Mouse (Mus musculus) mouse embryonic stem cell (cell line): Measurements from ENCODE around the gene Gga1.

Source experiments
- in situ Hi-C, 2 experiments: fragments of 300-500 bp; cut with MboI; formaldehyde crosslinking; loops; 1 replicate in 1 of 2; 3 replicates in 1 of 2; pipeline ENCODE4 v1.14.3; 2019 to 2020; ENCODE audit warnings: low sequenced_read_pairs in 2 of 2, low pct_unique_long_range_greater_than_20kb in 1 of 2, mixed read lengths in 1 of 2; ENCODE audit not compliant: unreplicated experiment in 1 of 2

The Gga1 gene

DNA sequence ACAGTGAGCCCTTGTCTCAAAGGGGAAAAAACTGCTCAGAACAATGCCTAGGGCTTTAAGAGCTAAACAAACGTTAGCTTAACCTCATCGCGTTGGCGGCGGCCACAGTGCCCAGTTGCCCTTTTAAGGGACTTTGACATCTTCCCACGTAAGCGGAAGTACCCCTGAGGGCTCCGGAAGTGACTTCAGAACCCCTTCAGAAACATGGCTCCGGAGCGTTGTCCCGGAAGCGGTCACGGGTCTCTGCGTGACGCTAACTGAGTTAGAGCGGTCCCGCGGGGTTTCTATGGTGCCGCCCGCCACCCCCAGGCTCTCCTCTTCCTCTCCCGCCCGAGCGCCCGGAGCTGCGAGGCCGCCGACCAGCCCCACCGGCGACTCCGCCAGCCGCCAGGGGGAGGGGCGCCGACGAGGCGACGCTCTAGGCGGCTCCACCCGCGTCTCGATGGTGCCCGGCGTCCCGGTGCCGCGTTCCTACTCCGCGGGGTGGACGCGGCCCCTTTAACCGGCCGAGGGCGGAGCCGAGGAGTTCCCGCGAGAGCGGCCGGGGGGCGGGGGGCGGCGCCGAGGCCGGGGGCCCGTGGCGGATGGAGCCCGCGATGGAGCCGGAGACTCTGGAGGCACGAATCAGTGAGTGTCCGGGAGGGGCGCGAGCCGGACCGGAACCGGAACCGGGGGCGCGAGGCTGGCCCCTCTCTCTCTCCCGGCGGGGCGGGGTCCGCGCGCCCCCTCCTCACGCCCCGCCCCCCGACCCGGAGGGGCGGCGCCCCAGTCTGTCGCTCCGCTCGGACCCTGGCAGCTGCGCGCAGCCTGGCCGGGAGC lies at the start of gene Gga1:
Gene Gga1, plus strand, starts transcription at position 200 of the 819 bp plus-strand sequence.
- in situ Hi-C loops: no loop called here

- in situ Hi-C loops: no loop called here
Observed at GRCm38 (mm10) chr15:78828315-78828714, 48.7 kb upstream of the Gga1 start.

DNA sequence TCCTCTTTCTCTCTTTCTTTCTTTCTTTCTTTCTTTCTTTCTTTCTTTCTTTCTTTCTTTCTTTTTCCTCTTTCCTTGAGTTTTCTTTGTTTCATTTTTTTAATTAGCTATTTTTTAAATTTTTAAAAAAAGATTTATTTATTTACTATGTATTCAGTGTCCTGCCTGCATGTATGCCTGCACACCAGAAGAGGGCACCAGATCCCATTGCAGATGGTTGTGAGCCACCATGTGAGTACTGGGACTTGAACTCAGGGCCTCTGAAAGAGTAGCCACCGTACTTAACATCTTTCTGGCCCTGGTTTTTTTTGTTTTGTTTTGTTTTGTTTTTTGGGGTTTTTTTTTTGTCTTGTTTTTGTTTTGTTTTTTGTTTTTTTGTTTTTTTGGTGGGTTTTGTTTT lies 47.4 kb upstream of the Gga1 start:
- in situ Hi-C loops: no loop called here

- in situ Hi-C loops: no loop called here
Observed at GRCm38 (mm10) chr15:78830742-78831719, 46.0 kb upstream of the Gga1 start.

- in situ Hi-C loops: no loop called here
Observed at GRCm38 (mm10) chr15:78831720-78832657, 45.0 kb upstream of the Gga1 start.

DNA sequence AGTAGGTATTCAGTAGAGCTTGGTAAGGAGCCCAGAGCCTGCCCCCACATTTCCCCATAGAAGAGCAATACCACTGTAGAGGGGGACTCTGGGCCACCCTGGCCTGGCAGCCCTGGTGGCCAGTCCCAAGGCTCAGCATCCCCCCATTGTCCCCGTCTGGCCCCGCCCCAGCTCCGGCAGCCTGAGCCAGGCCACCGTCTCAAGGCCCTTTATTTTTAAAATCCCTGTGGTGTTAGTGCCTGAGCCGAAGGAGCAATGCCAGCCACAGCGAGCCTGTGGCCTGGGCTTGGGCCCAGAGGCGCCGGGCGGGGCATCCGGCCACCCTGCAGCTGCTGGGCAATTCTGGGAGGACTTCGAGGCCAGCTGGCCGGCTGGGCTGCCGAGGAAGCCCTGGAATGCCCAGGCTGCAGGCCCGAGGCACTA lies 44.3 kb upstream of the Gga1 start:
- in situ Hi-C loops: no loop called here

- in situ Hi-C loops: no loop called here
Observed at GRCm38 (mm10) chr15:78833582-78833981, 43.4 kb upstream of the Gga1 start.

DNA sequence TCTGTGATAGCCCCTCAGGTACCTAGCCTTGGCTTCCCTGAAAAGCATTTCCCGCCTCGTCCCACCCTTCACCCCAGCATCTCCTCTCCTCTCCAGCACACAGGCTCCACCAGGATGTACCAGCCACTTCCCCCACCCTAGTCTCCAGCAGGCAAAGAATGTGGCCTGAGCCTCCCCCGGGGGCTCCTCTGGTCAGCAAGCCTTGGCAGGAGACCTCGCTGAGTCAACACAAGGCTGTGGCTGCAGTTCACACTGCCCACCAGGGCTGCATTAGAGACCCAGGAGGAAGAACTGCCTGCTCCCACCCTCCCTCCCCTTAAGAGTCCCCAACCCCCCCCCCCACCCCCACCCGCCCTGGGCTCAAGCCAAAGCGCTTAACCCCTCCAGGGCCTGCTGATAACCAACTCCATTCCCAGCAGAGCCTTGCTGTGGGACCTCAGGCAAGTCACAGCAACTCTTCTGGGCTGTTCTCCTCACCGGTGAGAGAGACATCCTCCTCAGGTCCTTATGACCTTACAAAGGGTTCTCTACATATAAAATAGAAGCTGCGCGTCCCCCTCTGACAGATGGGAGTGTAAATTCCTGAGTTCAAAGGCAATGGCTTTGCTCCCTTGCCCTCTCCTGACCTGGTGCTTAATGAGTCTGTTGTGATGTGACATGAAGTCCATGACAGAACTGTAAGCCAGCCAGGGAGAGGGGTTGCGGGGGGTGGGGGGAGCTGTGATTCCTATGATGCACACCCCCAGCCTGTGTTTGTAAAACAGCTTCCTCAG lies 42.6 kb upstream of the Gga1 start:
- in situ Hi-C loops: no loop called here

GRCm38 (mm10) chr15:78835200-78836085 lies 41.5 kb upstream of the Gga1 start:
- in situ Hi-C loops: no loop called here

- in situ Hi-C loops: no loop called here
Observed at GRCm38 (mm10) chr15:78836086-78836621, 40.8 kb upstream of the Gga1 start.

DNA sequence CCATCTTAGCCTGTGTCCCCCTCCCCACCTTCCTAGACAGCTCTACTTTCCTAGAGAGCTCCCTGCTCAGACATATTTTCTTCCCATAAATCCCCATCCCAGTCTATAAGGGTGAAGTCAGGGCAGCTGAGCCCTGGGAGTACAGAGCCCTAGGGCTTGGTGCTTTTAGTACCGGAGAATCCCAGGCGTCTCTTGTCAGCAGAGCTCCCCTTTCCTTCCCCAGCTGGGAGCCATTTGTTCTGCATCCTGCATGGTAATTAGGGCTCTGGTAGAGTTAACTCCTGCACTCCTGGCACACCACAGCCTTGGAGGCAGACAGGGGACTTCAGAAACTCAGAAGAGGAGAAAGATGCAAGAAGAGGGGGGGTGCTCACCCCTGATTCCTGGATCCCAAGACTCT lies 37.2 kb upstream of the Gga1 start:
- in situ Hi-C loops: no loop called here

- in situ Hi-C loops: no loop called here
Observed at GRCm38 (mm10) chr15:78840241-78840640, 36.7 kb upstream of the Gga1 start.

- in situ Hi-C loops: no loop called here
Observed at GRCm38 (mm10) chr15:78840751-78841150, 36.2 kb upstream of the Gga1 start.

- in situ Hi-C loops: no loop called here
Observed at GRCm38 (mm10) chr15:78841161-78841790, 35.7 kb upstream of the Gga1 start.

DNA sequence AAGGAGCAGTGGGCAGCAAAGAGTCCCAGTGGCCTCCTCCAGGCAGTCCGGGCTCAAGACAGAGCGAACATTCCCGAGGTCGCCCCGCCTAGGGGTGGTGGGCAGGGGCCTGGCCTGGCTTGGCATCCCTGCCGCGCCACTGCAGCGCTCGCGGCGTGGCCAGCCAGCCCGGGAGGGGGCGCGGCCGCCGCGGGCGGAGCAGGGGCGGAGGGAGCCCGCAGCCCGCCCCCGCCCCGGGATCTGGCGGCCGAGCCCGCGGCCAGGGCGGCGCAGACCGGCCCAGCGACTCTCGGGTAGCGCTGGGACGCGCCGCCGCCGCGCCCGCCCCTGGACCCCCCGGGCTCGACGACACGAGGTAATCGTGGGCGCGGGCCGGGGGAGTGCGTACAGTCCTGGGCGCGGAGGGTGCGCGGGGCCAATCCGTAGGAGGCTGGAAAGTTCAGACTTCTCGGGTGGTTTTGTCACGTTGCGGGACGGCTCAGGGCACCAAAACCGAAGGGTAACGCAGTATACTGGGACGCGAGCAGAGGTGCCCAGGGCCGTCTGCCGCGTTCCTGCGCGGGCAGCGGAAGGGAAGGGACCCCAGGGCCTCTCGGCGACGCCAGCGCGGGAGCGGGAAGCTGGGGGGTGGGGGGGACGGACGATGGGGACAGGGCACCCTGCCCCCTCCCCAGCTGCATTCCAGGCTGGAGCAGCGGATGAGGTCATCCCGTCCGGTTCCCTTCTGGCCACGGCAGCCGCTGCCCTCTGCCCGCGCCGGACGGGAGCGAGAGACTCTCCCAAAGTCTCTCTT lies 34.4 kb upstream of the Gga1 start, which contains the start of gene Cdc42ep1:
Gene Cdc42ep1, plus strand, starts transcription at position 254 of the 793 bp plus-strand sequence.
- in situ Hi-C loops: no loop called here
